Mouse (Mus musculus) heart, postnatal 0 days (tissue): ENCODE results near the gene Ccpg1. TPM values are rescaled to one million over a fixed set of nuclear protein-coding genes. Genes with fewer than 3 reads are reported as not detected.

ENCODE experiments used
- ATAC-seq: fragments of 200-750 bp; cut with Nextera tagmentation; 2 replicates; pipeline ENCODE4 v1.8.0; 2017; ENCODE audit warnings: low read depth, moderate number of reproducible peaks, moderate library complexity; ENCODE audit not compliant: insufficient read depth
- DNase-seq: peaks from one replicate; pipeline ENCODE4 v3.0.0-alpha.2; 2016; ENCODE audit warnings: low spot score
- H3K27ac ChIP-seq: fragments of 300-500 bp; sonication (generic); 2 replicates; pipeline ENCODE4 v1.5.1; 2014; ENCODE audit warnings: low read depth, mild to moderate bottlenecking
- H3K27me3 ChIP-seq: fragments of 300-500 bp; sonication (generic); 2 replicates; pipeline ENCODE4 v1.6.1; 2014; ENCODE audit warnings: low read length, mixed read lengths; ENCODE audit not compliant: control insufficient read depth, insufficient read depth
- H3K36me3 ChIP-seq: fragments of 300-500 bp; sonication (generic); replicated peaks from 2 replicates; pipeline ENCODE4 v1.6.1; 2014; ENCODE audit warnings: low read length, mixed read lengths; ENCODE audit not compliant: control insufficient read depth, insufficient read depth
- H3K4me1 ChIP-seq: fragments of 300-500 bp; sonication (generic); 2 replicates; pipeline ENCODE4 v1.6.1; 2014; ENCODE audit warnings: antibody characterized with exemption; ENCODE audit not compliant: control insufficient read depth, insufficient read depth
- H3K4me2 ChIP-seq: fragments of 300-500 bp; sonication (generic); 2 replicates; pipeline ENCODE4 v1.6.1; 2014; ENCODE audit warnings: low read depth, mild to moderate bottlenecking, low read length, moderate library complexity
- H3K4me3 ChIP-seq: fragments of 300-500 bp; sonication (generic); 2 replicates; pipeline ENCODE4 v1.5.1; 2014; ENCODE audit warnings: low read depth, low read length
- H3K9ac ChIP-seq: fragments of 300-500 bp; sonication (generic); replicated peaks from 2 replicates; pipeline ENCODE4 v1.6.1; 2014; ENCODE audit warnings: low read depth, low read length, mixed read lengths
- H3K9me3 ChIP-seq: fragments of 300-500 bp; sonication (generic); replicated peaks from 2 replicates; pipeline ENCODE4 v1.6.1; 2016; ENCODE audit warnings: low read length; ENCODE audit not compliant: control insufficient read depth
- CTCF ChIP-seq: IDR thresholded peaks from 2 replicates; pipeline ENCODE4 v1.5.1; 2016; ENCODE audit warnings: antibody characterized with exemption, control low read depth, low read depth
- EP300 ChIP-seq: IDR thresholded peaks from 2 replicates; pipeline ENCODE4 v1.6.1; 2016; ENCODE audit warnings: antibody characterized with exemption, low read depth
- WGBS: fragments of 180-500 bp; shearing (Covaris S2); extraction: QIAGEN DNeasy Blood & Tissue Kit; methylation state at CpG from one replicate; pipeline ENCODE4 v1.1.7; 2014; 5-methylcytosine and 5-hydroxymethylcytosine counted together
- polyA plus RNA-seq: library from polyadenylated mRNA; unstranded; fragments of >200 nt; fragmentation: Nextera tagmentation; extraction: Ambion mirVana; gene quantifications from 2 replicates; pipeline ENCODE4 v1.2.1, GENCODE M21; 2015
- total RNA-seq: library from RNA; depleted of rRNA; stranded (reverse); fragments of >200 nt; gene quantifications from 2 replicates; pipeline ENCODE4 v1.2.3, GENCODE M21; 2014; ENCODE audit warnings: low replicate concordance

Gene Ccpg1
- total and polyA plus RNA-seq, 2 experiments from 2014 or later: 8.3 to 27.2 TPM

GRCm38 (mm10) chr9:73047906-73048305 lies 62.7 kb downstream of the Ccpg1 start:
- H3K4me1 ChIP-seq: peaks cover 5% of the 10 kb centered on the region; the same call in 1 of the 2 replicates
- no peaks in the 10 kb centered on the region for H3K27me3 ChIP-seq
- H3K4me3 ChIP-seq: no peak overlapping the region
- H3K27ac ChIP-seq: no peak overlapping the region
- DNase-seq (no peak), ATAC-seq (no peak)
- H3K9me3 ChIP-seq: no peaks in the 10 kb centered on the region
- 72% methylated on average over 2 of the region's 2 CpGs for WGBS
- TF ChIP-seq CTCF (no peak), EP300 (no peak)
- H3K4me2 ChIP-seq: no peak overlapping the region
- H3K9ac ChIP-seq: no peak overlapping the region
- H3K36me3 ChIP-seq: no peaks in the 10 kb centered on the region

- ATAC-seq: no peak
- TF ChIP-seq CTCF (no peak), EP300 (no peak)
- Histone ChIP-seq H3K4me2 (no peak overlapping the region), H3K4me1 (peaks cover 5% of the 10 kb centered on the region; the same call in 1 of the 2 replicates), H3K27me3 (no peaks in the 10 kb centered on the region), H3K36me3 (no peaks in the 10 kb centered on the region), H3K9ac (no peak overlapping the region), H3K27ac (no peak overlapping the region), H3K9me3 (no peaks in the 10 kb centered on the region), H3K4me3 (no peak overlapping the region)
- DNase-seq: no peak
- WGBS: 22% methylated on average over 4 of the region's 4 CpGs
Measured at GRCm38 (mm10) chr9:73048927-73049326, 63.7 kb downstream of the Ccpg1 start.

GRCm38 (mm10) chr9:73049833-73050232 lies 64.6 kb downstream of the Ccpg1 start:
- TF ChIP-seq EP300: no peak
- TF ChIP-seq CTCF: no peak
- ATAC-seq: no peak

GRCm38 (mm10) chr9:73050606-73051005 lies 65.4 kb downstream of the Ccpg1 start:
- TF ChIP-seq EP300 (no peak), CTCF (no peak)
- DNase-seq (no peak), ATAC-seq (no peak)
- no peak overlapping the region for H3K27ac ChIP-seq
- no peaks in the 10 kb centered on the region; the same call in 1 of the 2 replicates for H3K4me1 ChIP-seq
- no peak overlapping the region for H3K4me2 ChIP-seq
- WGBS: 59% methylated on average over 8 of the region's 8 CpGs
- no peak overlapping the region for H3K4me3 ChIP-seq
- H3K36me3 ChIP-seq: no peaks in the 10 kb centered on the region
- no peaks in the 10 kb centered on the region for H3K9me3 ChIP-seq
- no peaks in the 10 kb centered on the region for H3K27me3 ChIP-seq
- H3K9ac ChIP-seq: no peak overlapping the region

More at GRCm38 (mm10) chr9:73049833-73050232, 64.6 kb downstream of the Ccpg1 start:
- WGBS: 52% methylated on average over 5 of the region's 5 CpGs
- Histone ChIP-seq H3K27me3 (no peaks in the 10 kb centered on the region), H3K4me1 (no peaks in the 10 kb centered on the region), H3K4me3 (no peak overlapping the region), H3K9ac (no peak overlapping the region), H3K27ac (no peak overlapping the region), H3K36me3 (no peaks in the 10 kb centered on the region), H3K9me3 (no peaks in the 10 kb centered on the region), H3K4me2 (no peak overlapping the region)
- no peak for DNase-seq

GRCm38 (mm10) chr9:73055441-73055911 lies 70.2 kb downstream of the Ccpg1 start:
- 57% methylated on average over 10 of the region's 10 CpGs for WGBS
- no peak overlapping the region for H3K27ac ChIP-seq

GRCm38 (mm10) chr9:73059224-73059623 lies 74.0 kb downstream of the Ccpg1 start:
- TF ChIP-seq CTCF (no peak), EP300 (no peak)
- Histone ChIP-seq H3K4me3 (no peak overlapping the region), H3K27me3 (no peaks in the 10 kb centered on the region), H3K27ac (no peak overlapping the region), H3K9ac (no peak overlapping the region), H3K4me2 (no peak overlapping the region), H3K9me3 (no peaks in the 10 kb centered on the region), H3K4me1 (no peaks in the 10 kb centered on the region; the same call in 1 of the 2 replicates), H3K36me3 (no peaks in the 10 kb centered on the region)
- 80% methylated on average over 4 of the region's 4 CpGs for WGBS
- DNase-seq: no peak
- ATAC-seq: no peak

More at GRCm38 (mm10) chr9:73055441-73055911, 70.2 kb downstream of the Ccpg1 start:
- Histone ChIP-seq H3K36me3 (no peaks in the 10 kb centered on the region), H3K9me3 (no peaks in the 10 kb centered on the region), H3K4me1 (no peaks in the 10 kb centered on the region; the same call in 1 of the 2 replicates), H3K9ac (no peak overlapping the region), H3K4me2 (no peak overlapping the region), H3K4me3 (no peak overlapping the region), H3K27me3 (no peaks in the 10 kb centered on the region)
- ATAC-seq (no peak; the same call in 1 of the 2 replicates), DNase-seq (no peak)
- TF ChIP-seq CTCF: no peak
- peak; percentile 53; the same call in 1 of the 2 replicates for TF ChIP-seq EP300
